Mouse (Mus musculus) lung, embryonic 15.5 days (tissue): ENCODE measurements around the gene Wipi1. TPM values are rescaled to one million over a fixed set of nuclear protein-coding genes. Genes with fewer than 3 reads are reported as not detected.

Experiments used
- ATAC-seq: fragments of 200-750 bp; cut with Nextera tagmentation; 2 replicates; pipeline ENCODE4 v1.8.0; 2017; ENCODE audit warnings: moderate number of reproducible peaks, borderline replicate concordance; ENCODE audit not compliant: low FRiP score, low TSS enrichment; ENCODE audit errors: extremely low read depth
- H3K27ac ChIP-seq: fragments of 300-500 bp; sonication (generic); 2 replicates; pipeline ENCODE4 v1.5.1; 2015; ENCODE audit warnings: moderate library complexity, mild to moderate bottlenecking, inconsistent platforms
- H3K27me3 ChIP-seq: fragments of 300-500 bp; sonication (generic); 2 replicates; pipeline ENCODE4 v1.6.1; 2015; ENCODE audit warnings: inconsistent platforms
- H3K36me3 ChIP-seq: fragments of 300-500 bp; sonication (generic); 2 replicates; pipeline ENCODE4 v1.6.1; 2015; ENCODE audit warnings: inconsistent platforms
- H3K4me1 ChIP-seq: fragments of 300-500 bp; sonication (generic); 2 replicates; pipeline ENCODE4 v1.6.1; 2015; ENCODE audit warnings: inconsistent platforms
- H3K4me2 ChIP-seq: fragments of 300-500 bp; sonication (generic); 2 replicates; pipeline ENCODE4 v1.6.1; 2015; ENCODE audit warnings: inconsistent platforms, mild to moderate bottlenecking, moderate library complexity
- H3K4me3 ChIP-seq: fragments of 300-500 bp; sonication (generic); 2 replicates; pipeline ENCODE4 v1.5.1; 2015; ENCODE audit warnings: mild to moderate bottlenecking, inconsistent platforms
- H3K9ac ChIP-seq: fragments of 300-500 bp; sonication (generic); 2 replicates; pipeline ENCODE4 v1.6.1; 2015; ENCODE audit warnings: inconsistent platforms
- H3K9me3 ChIP-seq: fragments of 300-500 bp; sonication (generic); 2 replicates; pipeline ENCODE4 v1.6.1; 2016; ENCODE audit warnings: inconsistent platforms
- WGBS: fragments of 180-500 bp; shearing (Covaris S2); methylation state at CpG from one replicate; pipeline ENCODE4 v1.1.7; 2015; 5-methylcytosine and 5-hydroxymethylcytosine counted together
- polyA plus RNA-seq: library from polyadenylated mRNA; unstranded; fragments of >200 nt; fragmentation: Nextera tagmentation; extraction: Ambion mirVana; gene quantifications from 2 replicates; pipeline ENCODE4 v1.2.1, GENCODE M21; 2015

Gene Wipi1
- polyA plus RNA-seq, 1 experiment from 2014 or later, result 44.6 TPM

GRCm38 (mm10) chr11:109572051-109572450, 39.7 kb downstream of the Wipi1 start:
- no peak overlapping the region for H3K27ac ChIP-seq
- peaks cover 26% of the 10 kb centered on the region for H3K4me1 ChIP-seq
- H3K36me3 ChIP-seq, result no peaks in the 10 kb centered on the region; the same call in 1 of the 2 replicates
- no peak overlapping the region for H3K4me2 ChIP-seq
- H3K4me3 ChIP-seq, result no peak overlapping the region
- no peaks in the 10 kb centered on the region for H3K27me3 ChIP-seq
- ATAC-seq, result no peak
- 89% methylated on average over 11 of the region's 11 CpGs for WGBS
- H3K9me3 ChIP-seq, result no peaks in the 10 kb centered on the region
- H3K9ac ChIP-seq, result no peak overlapping the region

GRCm38 (mm10) chr11:109569809-109570208, 42.0 kb downstream of the Wipi1 start:
- WGBS, result 62% methylated on average over 7 of the region's 7 CpGs
- no peak overlapping the region for H3K27ac ChIP-seq
- peaks cover 10% of the 10 kb centered on the region for H3K4me1 ChIP-seq
- H3K9ac ChIP-seq, result no peak overlapping the region
- H3K36me3 ChIP-seq, result no peaks in the 10 kb centered on the region
- H3K4me3 ChIP-seq, result no peak overlapping the region
- ATAC-seq, result no peak
- H3K9me3 ChIP-seq, result no peaks in the 10 kb centered on the region
- no peak overlapping the region for H3K4me2 ChIP-seq
- H3K27me3 ChIP-seq, result no peaks in the 10 kb centered on the region

- 58% methylated on average over 12 of the region's 12 CpGs for WGBS
- no peak overlapping the region for H3K4me2 ChIP-seq
- ATAC-seq, result no peak
Observed at GRCm38 (mm10) chr11:109569007-109569618, 42.7 kb downstream of the Wipi1 start.

GRCm38 (mm10) chr11:109564466-109565214, 47.1 kb downstream of the Wipi1 start:
- H3K36me3 ChIP-seq, result no peaks in the 10 kb centered on the region
- H3K27me3 ChIP-seq, result no peaks in the 10 kb centered on the region
- H3K4me2 ChIP-seq, result no peak overlapping the region
- H3K9ac ChIP-seq, result no peak overlapping the region
- no peaks in the 10 kb centered on the region for H3K9me3 ChIP-seq
- peaks cover 22% of the 10 kb centered on the region for H3K4me1 ChIP-seq
- no peak overlapping the region for H3K4me3 ChIP-seq
- no peak for ATAC-seq
- WGBS, result 84% methylated on average over 15 of the region's 15 CpGs
- H3K27ac ChIP-seq, result no peak overlapping the region

More at GRCm38 (mm10) chr11:109569007-109569618, 42.7 kb downstream of the Wipi1 start:
- no peak overlapping the region for H3K4me3 ChIP-seq
- no peaks in the 10 kb centered on the region for H3K27me3 ChIP-seq
- no peak overlapping the region for H3K27ac ChIP-seq
- peaks cover 3% of the 10 kb centered on the region; the same call in 1 of the 2 replicates for H3K4me1 ChIP-seq
- H3K9me3 ChIP-seq, result no peaks in the 10 kb centered on the region
- no peaks in the 10 kb centered on the region for H3K36me3 ChIP-seq
- no peak overlapping the region for H3K9ac ChIP-seq

GRCm38 (mm10) chr11:109563708-109564107, 48.1 kb downstream of the Wipi1 start:
- no peak for ATAC-seq
- Histone ChIP-seq H3K27ac (no peak overlapping the region), H3K27me3 (no peaks in the 10 kb centered on the region), H3K4me2 (no peak overlapping the region), H3K36me3 (no peaks in the 10 kb centered on the region), H3K4me3 (no peak overlapping the region), H3K9ac (no peak overlapping the region), H3K4me1 (peaks cover 22% of the 10 kb centered on the region), H3K9me3 (no peaks in the 10 kb centered on the region)
- WGBS, result 65% methylated on average over 4 of the region's 4 CpGs

- WGBS, result 32% methylated on average over 3 of the region's 3 CpGs
- H3K27ac ChIP-seq, result peak overlapping the region; percentile 70
- ATAC-seq, result no peak
- no peaks in the 10 kb centered on the region for H3K36me3 ChIP-seq
- H3K4me2 ChIP-seq, result no peak overlapping the region
- no peak overlapping the region for H3K4me3 ChIP-seq
- peaks cover 19% of the 10 kb centered on the region for H3K4me1 ChIP-seq
- H3K9me3 ChIP-seq, result no peaks in the 10 kb centered on the region
- H3K27me3 ChIP-seq, result no peaks in the 10 kb centered on the region
- no peak overlapping the region for H3K9ac ChIP-seq
Observed at GRCm38 (mm10) chr11:109561445-109561844, 50.3 kb downstream of the Wipi1 start.

- Histone ChIP-seq H3K36me3 (no peaks in the 10 kb centered on the region), H3K27me3 (no peaks in the 10 kb centered on the region), H3K27ac (peak overlapping the region; percentile 70), H3K4me1 (peaks cover 19% of the 10 kb centered on the region), H3K9me3 (no peaks in the 10 kb centered on the region), H3K9ac (no peak overlapping the region), H3K4me2 (no peak overlapping the region), H3K4me3 (no peak overlapping the region)
- peak; percentile 76 for ATAC-seq
- 9% methylated on average over 9 of the region's 9 CpGs for WGBS
Observed at GRCm38 (mm10) chr11:109560793-109561257, 50.9 kb downstream of the Wipi1 start.

GRCm38 (mm10) chr11:109559241-109559640, 52.5 kb downstream of the Wipi1 start:
- Histone ChIP-seq H3K4me3 (no peak overlapping the region), H3K36me3 (no peaks in the 10 kb centered on the region), H3K4me1 (peaks cover 21% of the 10 kb centered on the region), H3K4me2 (no peak overlapping the region), H3K9me3 (no peaks in the 10 kb centered on the region), H3K27ac (no peak overlapping the region), H3K27me3 (no peaks in the 10 kb centered on the region), H3K9ac (no peak overlapping the region)
- WGBS, result 70% methylated on average over 12 of the region's 12 CpGs
- ATAC-seq, result no peak

- no peaks in the 10 kb centered on the region for H3K36me3 ChIP-seq
- no peak overlapping the region for H3K9ac ChIP-seq
- no peak for ATAC-seq
- no peaks in the 10 kb centered on the region for H3K27me3 ChIP-seq
- WGBS, result 56% methylated on average over 11 of the region's 11 CpGs
- no peaks in the 10 kb centered on the region for H3K9me3 ChIP-seq
- H3K4me2 ChIP-seq, result no peak overlapping the region
- no peak overlapping the region for H3K27ac ChIP-seq
- no peak overlapping the region for H3K4me3 ChIP-seq
- peaks cover 22% of the 10 kb centered on the region for H3K4me1 ChIP-seq
Observed at GRCm38 (mm10) chr11:109557419-109557818, 54.3 kb downstream of the Wipi1 start.

- Histone ChIP-seq H3K4me3 (no peak overlapping the region), H3K9me3 (no peaks in the 10 kb centered on the region), H3K4me2 (no peak overlapping the region), H3K9ac (no peak overlapping the region), H3K27me3 (no peaks in the 10 kb centered on the region), H3K36me3 (no peaks in the 10 kb centered on the region), H3K4me1 (peaks cover 11% of the 10 kb centered on the region), H3K27ac (no peak overlapping the region)
- ATAC-seq, result no peak
- 80% methylated on average over 6 of the region's 6 CpGs for WGBS
Observed at GRCm38 (mm10) chr11:109556130-109556529, 55.6 kb downstream of the Wipi1 start.

GRCm38 (mm10) chr11:109554443-109554842, 57.3 kb downstream of the Wipi1 start:
- WGBS, result 35% methylated on average over 3 of the region's 3 CpGs
- Histone ChIP-seq H3K9ac (no peak overlapping the region; the same call in 1 of the 2 replicates), H3K4me2 (no peak overlapping the region), H3K9me3 (no peaks in the 10 kb centered on the region), H3K27ac (peak overlapping the region; percentile 47; the same call in 1 of the 2 replicates), H3K4me3 (no peak overlapping the region), H3K36me3 (no peaks in the 10 kb centered on the region), H3K27me3 (no peaks in the 10 kb centered on the region), H3K4me1 (0 out of 2 replicates have a peak, but pooled peaks cover 3% of the 10 kb centered on the region)
- ATAC-seq, result no peak

GRCm38 (mm10) chr11:109553921-109554320, 57.8 kb downstream of the Wipi1 start:
- Histone ChIP-seq H3K9ac (no peak overlapping the region), H3K9me3 (no peaks in the 10 kb centered on the region), H3K27me3 (no peaks in the 10 kb centered on the region), H3K36me3 (no peaks in the 10 kb centered on the region), H3K4me3 (no peak overlapping the region), H3K4me1 (0 out of 2 replicates have a peak, but pooled peaks cover 3% of the 10 kb centered on the region), H3K27ac (peak overlapping the region; percentile 47; the same call in 1 of the 2 replicates), H3K4me2 (no peak overlapping the region)
- WGBS, result 61% methylated on average over 4 of the region's 4 CpGs
- no peak for ATAC-seq
